Mouse (Mus musculus) right cerebral cortex, adult 18-20 months (tissue): ENCODE results near the gene Il31.
A peak's percentile ranks its signal among the peaks of the same experiment; 100 is the strongest.
"Not testable (repeated sequence)": the region's sequence is repeated elsewhere in the genome, so short reads cannot be mapped to it uniquely, and the experiment has no call there.

Experiments used
- DNase-seq: peaks from one replicate; pipeline ENCODE4 v3.0.0; 2022; ENCODE audit warnings: mixed read lengths

Gene Il31

DNA sequence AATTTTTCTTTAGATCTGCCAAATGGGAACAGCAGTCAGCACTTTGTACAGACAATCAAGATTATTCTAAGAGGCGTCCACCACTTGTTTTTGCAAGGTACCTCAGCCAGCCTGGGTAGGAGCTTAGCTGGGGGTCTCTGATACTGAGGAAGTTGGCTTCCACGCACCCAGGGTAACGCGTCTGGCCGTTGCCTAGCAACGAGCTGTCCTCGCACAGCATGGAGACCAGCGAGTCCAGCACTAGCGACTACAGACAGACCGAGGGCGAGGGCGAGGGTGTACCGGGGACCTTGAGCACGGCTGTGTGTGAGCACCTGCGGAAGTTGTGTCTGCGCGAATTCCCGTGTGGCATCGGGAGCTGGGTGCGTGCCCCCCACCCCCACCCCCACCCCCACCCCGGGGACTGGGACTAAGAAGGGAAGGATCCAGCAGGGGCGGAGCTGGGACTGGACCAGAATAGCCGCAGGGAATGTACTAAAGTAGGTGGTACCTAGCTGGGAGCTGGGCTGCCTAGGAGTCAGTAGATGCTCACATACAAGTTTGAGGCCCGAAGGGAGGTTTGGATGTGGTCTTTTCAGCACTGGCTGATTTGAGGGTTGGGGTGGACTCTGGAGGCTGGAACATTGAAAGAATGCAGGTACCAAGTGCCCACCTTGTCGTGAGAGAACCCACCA lies at the start of gene Il31, which contains the start of gene Lrrc43:
Gene Il31 (minus strand): TSS at position 378 of the 674 bp plus-strand sequence.
Gene Lrrc43 (plus strand): TSS at position 194 of the 674 bp plus-strand sequence.
- no peak for DNase-seq

DNA sequence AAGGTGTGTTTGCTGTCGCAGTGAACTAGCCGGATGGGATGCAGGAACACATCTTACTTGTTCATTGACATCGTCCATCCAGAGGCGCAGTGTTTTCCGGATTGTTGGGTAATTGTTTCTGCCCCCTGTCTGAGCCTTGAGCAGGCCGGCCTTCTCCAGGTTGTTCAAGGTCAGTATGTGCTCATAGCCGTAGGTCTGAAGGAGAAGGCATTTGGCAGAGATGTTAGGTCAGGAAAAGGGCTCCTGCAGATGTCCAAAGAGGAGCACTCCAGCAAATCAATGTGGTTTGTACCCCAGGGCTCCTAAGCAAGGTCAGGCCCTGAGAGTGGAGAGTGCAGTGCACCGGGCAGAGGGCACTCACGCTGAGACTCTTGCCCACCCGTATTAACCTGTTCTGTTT lies 44.5 kb upstream of the Il31 start:
- no peak for DNase-seq

DNA sequence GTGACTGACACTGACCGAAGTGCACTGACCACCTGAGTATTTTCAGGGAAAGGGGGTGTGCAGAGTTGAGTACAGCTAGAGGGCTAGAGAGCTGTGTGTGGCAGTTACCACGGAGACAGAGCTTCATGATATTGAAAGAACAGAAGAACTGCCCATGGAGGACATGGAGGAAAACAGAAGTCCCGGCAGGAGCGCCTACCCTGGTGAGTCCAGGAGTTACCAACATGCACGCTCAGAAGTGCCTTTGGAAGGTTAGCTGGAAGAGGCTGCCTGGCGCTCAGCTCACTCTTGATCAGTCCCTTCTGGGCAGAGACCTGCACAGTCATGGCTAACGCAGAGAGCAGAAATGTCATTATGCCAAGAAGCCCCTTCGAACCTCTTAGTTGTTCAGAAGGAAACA lies 40.8 kb upstream of the Il31 start:
- peak; percentile 0 for DNase-seq

DNA sequence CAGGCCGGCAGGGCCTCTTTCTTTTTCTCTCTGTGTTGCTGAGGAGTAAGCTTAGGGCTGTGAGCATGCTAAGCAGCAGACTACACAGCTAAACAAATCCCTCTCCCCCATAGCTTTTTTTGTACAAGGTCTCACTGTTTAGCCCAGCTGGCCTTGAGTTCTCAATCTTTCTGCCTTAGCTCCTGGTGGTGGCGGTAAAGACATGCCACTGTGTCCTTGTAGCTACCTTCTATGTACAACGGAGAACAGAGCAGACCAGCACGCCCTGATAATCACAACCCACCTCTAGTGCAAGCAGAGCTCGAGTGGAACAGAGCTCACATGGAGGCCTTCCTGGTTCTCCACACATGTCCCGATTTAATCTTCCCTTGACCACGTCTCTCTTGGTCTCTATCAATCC lies 39.4 kb upstream of the Il31 start:
- peak; percentile 1 for DNase-seq

DNA sequence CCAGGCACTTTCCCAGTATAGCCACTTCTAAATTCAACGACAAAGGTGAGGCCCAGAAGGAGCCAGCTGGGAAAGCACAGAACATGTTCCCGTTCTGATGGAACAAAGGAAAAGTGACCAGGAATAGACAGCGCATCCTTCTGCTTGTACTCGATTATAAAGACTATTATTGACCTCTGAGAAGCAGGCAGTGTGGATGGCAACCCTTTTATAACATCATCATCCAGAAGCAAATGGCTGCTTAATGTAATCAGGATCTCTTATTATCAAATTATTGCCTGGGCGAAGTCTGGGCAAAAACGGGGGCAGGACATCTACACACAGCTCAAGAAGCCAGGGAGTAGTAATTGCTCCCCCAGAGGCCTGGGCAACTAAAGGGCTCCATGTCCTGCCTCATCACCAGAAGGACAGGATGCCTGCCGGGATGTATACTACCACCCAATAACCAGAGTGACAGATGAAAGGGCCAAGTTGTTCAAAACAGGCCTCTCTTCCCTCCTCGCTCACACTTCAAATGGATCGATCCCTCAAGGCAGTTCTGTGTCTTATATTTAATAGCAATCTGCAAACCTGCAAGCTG lies 36.7 kb upstream of the Il31 start:
- no peak for DNase-seq

DNA sequence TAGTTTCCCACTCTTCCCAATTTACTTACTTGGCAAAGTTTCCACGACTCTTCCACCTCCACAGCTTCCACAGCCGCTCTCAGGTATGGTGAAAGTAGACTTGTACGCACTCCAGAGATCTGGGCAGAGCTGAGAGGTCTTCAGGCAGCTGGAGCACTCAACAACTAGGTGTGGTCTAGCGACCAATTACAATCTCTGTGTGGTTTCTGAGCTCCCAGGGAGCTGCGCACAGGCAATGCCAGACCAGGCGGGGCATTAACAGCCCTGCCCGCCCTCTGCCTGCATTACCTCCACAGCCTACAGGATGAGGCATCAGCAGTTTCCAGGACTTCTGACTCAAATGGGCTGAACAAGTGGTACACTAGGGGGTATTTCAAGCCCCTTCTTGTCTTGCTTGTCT lies 36.0 kb upstream of the Il31 start, which contains the start of gene Gm49027:
Gene Gm49027 (minus strand): TSS at position 208 of the 400 bp plus-strand sequence.
- DNase-seq = no peak

DNA sequence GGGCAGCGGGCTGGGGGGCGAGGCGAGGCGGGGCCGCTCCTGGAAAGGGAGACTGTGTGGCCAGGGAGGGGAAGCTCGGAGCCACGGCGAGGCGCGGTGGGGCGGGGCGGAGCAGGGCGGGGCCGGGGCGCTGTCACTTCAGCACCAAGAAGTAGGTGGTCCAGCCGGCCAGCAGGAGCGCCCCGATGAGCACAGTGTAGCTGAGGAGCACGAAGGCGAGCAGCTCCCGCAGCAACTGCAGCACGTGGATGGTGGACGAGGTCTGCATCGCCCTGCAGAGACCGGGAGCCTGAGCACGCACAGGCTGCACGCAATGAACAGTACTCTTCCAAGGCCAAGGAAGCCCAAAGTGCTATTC lies 35.1 kb upstream of the Il31 start:
- DNase-seq = no peak

DNA sequence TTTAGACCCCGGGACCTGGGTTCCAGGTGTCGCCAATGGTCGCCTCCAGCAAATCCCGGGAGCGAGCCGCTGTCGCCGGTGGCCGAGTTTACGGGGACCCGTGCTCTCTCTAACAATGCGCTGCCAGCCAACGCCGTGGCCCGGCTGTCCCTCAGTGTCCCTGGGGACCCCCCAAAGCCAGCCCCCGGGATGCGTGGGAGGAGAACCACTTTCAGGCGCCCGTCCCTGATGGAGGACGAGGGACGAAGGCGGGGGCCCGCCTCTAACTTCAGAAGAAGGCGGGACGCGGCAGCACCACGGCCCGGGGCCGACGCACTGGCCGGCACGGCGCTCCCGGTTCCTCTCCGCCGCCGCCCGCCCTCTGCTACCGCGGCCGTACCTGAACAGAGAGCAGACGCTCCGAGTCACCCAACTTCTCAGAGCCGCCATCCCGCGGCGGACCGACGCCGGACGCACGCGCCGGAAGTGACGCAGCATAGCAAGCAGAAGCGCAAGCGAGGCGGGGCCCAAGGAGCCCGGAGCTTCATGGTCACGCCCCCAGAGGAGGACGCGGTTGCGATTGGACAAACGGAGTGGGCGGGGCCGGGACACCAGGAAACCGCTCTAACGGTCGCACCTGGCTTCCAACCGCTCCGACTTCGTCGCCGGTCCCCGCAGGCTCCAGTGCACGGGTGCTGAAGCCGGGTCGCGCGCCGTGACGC lies 34.6 kb upstream of the Il31 start, which contains the start of gene Diablo:
Gene Diablo (minus strand): TSS at position 485 of the 701 bp plus-strand sequence.
- DNase-seq = peak; percentile 98

DNA sequence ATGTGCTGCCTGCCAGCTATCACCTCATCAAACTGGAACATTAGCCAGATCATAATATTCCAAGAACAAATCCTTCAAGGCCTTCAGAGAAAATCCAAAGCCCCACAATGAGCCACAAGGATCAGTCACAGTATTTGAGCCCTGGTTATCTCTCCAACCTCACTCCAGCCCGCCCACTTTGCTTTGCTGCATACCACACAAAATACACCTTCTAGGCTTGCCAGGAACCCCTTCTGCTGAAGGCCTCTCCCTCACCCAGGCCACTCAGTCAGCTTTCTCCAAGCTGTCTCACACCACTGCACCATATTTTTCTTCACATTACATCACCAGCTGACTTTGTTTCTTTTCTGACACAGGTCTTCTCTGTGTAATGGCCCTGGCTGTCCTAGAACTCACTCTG lies 32.9 kb upstream of the Il31 start:
- no peak for DNase-seq

DNA sequence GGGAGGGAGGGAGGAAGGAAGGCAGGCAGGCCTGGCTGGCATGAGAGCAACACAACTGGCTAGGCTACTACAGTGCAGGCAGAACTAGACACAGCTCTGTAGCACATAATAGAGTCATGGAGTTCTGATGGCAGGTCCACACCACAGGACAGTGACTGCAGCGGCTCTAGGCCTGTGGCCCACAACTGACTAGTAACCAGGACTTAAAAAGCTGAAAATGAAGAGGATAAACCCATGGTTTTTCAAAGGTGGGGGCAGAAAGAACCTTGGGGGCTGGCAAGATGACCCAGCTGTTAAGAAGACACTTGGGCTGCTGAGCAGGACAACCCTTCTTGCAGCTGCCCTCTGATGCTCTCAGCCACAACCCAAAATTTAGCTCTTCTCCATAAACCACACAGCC lies 32.3 kb upstream of the Il31 start:
- no peak for DNase-seq

DNA sequence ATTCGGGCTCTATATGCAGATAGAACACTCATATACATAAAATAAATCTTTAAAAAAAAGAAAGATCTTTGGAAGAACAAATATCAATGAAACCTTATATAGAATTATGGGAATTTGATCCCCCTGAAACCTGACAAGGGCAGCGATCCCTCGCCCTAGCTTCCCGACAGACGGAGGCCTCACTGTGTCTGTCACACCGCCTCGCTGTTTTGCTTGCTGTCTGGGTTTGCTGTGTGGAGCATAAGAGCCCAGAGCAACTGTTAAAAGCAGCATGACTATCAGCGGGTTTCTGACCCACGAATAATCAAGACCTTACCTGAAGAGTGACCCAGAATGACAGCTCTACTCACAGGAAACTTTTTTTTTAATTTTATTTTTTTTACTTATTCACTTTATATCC lies 31.4 kb upstream of the Il31 start:
- no peak for DNase-seq

DNA sequence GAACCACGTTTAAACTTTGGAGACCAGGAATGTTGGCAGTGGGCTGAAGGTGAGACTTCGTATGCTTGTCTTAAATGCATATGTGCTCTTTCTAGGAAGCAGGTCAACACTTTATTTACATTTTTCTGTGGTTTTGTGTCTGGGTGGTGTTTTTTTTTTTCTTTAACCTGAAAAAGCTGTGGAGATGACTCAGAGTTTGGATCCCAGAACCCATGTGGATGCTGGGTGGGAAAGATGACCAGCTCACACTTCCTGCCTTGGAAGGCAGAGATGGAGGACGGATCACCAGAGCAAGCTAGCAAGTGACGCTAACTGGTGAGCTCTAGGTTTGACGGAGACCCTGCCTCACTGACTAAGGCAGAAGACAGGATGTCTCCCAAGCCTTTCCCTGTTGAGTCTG lies 25.6 kb upstream of the Il31 start:
- DNase-seq = no peak

DNA sequence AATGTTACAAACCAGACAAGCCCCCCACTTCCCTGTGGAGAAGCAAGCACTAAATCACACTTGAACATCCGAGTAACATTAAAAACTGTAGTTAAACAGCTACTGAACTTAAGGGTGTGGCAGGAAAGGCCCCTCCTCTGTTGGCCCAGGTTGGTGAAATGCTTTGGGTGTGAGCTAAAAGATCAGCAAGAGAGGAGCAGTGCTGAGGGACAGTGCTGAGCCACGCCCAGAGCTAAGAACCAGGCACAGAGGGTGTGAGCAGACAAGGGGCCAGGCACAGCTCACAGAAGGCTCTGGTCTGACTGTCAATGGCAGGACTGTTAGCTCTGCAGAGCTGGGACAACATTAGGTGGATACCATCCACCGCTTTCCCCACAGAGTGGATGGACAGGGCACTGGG lies 22.8 kb upstream of the Il31 start:
- no peak for DNase-seq

DNA sequence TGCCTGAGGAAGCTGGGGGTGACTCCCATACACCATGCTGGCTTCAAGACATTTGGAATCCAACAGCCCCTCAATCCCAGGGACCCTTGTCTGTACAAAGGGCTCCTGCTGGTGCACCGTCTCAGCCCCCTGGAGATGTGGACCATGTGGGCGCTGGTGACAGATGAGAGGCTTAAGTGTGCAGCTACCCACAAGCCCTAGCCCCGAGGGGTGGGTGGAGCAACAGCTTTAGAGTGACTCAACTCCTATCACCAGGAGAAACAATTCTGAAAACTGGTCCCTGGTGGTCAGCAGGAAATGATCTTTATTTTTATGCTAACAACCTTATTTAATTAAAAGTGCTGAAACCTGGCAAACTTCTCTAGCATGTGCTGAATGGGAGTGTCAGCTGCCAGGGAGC lies 22.1 kb upstream of the Il31 start:
- not testable (repeated sequence) for DNase-seq

DNA sequence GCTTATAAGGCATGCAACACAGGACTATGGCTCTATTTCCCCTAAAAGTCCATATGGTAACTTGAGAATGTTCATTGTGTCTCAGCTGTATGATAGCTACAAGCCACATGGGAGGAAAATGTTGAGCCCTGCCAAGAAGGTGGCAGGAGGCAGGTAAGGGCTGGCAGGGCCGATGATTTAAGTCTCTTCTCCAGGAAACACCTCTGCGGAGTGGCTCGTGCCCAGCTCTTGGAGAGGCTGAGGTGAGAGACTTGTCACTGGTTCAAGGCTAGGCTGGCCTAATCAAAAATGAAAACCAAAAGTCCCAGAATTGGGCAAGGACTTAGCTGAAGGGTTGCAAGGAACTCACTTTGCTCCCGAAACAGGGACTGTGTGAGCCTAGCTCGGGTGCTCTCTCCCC lies 20.9 kb upstream of the Il31 start, which contains the start of gene B3gnt4:
Gene B3gnt4 (plus strand): TSS at position 301 of the 400 bp plus-strand sequence.
- DNase-seq = no peak

DNA sequence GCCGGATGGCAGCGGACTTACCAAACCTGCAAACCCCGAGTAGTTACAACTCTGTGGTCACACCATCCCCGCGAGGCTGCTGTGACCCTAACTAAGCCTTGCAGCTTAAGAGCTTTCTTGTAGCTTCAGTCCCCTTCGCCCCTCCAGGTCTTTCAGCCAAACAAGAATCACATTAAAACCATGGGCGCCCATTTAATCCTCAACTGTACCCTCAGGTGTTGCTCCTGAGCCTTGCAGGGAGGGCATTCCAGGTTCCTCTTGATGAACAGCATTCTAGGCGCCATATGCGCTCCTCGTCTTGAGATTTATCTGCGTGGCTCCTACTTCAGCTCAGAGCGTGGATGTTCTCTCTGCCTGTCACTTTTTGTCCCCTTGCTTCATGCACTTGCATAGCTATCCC lies 19.6 kb upstream of the Il31 start:
- DNase-seq = no peak

DNA sequence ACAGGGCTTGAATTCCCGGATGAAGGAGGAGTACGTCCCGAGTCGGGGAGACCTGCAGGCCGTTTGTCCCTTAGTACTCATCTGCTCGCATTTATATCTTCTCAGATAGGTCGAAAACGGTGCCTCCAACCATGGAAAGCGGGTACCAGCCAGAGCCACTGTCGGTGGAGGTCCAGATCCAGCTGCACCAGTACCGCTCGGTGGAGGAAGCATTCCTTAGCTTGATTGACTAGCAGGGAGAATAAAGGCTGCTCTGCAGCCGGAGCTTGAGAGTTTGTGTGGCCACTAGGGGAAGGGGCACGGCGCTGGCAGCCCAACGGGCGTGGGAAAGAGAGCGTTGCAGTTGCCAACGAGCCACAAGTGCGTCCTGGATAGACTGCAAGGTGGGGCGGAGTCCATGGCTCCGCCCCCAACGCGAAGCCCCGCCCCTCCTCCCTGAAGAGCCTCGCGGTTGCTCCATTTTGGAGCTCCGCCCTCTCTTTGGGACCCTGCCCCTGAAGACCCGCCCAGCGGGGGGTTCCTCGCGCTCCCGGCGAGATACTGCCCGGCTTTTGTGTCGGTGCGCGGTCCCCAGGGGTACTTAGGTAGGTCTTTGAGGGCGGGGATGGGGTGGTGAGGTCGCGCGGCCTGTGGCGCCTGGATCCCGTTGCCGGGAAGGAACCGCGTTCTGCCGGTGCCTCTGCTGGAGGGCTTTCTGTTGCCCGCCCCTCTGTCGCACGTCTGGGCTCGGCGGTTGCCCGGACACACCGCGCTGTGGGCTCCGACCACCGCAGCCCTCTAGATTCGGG lies 18.8 kb upstream of the Il31 start:
- DNase-seq = peak; percentile 79

DNA sequence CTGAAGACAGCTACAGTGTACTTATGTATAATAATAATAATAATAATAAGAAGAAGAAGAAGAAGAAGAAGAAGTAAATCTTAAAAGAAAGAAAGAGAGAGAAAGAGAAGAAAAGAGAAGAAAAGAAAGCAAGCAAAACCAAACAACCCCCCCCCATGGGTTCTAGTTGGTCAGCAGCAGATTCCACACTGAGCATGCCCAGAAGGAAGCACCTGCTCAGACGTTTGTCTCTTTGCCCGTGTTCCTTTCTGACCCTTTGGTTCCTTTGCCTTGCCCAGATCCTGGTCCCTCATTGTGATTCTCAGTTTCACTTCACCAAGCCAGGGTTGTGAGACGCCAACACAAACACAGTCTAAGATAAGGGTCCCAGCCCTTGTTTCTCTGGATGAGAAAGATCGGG lies 12.7 kb upstream of the Il31 start:
- no peak for DNase-seq

DNA sequence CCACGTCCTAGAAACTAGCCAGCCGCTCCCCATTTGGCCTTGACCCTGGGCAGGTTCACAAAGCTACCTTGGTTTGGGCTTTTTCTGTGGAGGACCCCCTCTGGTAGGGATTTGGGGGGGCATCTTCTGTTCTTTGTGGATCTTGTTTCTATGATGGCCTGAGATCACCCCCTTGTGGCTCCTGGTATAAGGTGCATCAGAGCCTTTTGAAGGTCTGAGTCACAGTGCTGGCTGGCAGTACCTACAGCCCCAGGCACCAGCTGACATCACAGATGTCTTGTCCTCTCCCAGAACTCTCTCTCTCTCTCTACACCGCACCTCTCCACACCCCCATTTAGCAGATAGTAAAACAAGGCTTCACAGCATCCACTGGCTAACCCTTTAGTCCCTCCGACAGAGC lies 10.4 kb upstream of the Il31 start:
- DNase-seq = peak; percentile 50

DNA sequence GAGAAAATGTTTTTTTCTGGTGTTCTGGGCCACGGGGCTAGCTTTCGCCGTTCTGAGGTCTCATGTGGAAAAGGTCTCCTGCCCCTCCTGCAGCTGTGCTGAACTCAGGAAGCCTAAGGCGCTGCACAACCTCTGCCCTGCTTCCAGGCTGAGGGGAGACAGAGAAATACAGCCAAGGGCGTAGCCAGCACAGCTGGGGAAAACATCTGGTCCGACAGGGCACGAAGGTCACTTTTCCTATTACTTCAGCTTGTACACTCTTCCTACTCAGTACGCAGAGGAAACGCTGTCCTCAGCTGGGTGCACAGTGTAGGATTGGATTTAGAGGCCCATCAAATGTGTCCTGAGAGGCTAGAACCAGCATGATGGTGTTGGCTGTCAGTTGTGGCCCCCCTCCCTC lies 646 bp upstream of the Il31 start:
- DNase-seq = no peak

DNA sequence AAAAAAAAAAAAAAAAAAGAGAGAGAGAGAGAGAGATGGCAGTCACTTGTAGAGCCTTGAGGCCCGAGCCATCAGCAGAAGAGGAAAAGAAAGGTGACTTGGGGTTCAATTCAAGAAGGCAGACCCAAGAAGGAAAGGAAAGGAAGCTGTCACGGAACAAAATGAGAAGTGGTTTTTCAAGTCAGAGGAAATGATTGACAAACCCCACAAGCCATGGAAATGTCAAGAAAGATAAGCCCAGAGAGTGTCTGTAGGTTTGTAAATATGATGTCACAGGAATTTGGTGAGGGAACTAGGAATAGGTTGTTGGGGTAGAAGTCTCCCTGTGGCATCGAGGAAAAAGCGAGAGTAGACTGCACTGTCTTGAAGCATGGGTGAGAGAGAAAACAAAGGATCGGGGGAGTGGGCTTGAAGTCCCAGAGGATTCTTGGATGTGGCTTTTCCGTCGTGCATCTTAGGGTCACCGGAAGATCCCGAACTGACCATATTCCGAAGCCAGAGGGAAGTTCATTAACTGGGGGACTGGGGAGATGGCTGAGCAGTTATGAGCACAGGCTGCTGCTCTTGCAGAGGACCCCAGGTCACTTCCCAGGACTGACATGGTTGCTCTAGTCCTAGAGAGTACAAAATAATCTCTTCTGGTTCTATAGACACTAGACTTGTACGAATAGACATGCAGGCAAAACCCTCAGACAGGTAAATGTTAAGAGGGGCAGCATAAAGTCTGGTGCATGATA lies 1.5 kb downstream of the Il31 start:
- DNase-seq = no peak

DNA sequence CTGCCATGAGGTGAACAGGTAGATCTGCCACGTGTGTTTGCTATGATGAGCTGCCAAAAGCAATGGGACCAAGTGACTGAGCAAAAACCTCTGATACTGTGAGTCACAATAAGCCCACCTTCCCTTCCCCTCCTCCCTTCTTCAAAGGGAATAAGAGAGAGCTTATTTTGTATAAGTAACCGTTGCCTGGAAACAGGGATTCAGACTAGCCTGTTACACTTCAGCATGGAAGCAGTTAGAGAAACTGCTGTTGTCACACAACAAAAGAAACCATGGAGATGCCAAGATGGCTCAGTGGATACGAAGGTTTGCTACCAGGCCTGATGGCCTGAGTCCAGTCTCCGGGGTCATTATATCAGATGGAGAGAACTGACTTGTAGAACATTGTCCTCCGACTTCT lies 15.5 kb downstream of the Il31 start:
- no peak for DNase-seq
